Mouse (Mus musculus) mouse embryonic stem cell (cell line): ENCODE data around the gene Uba6.

ENCODE experiments used
- in situ Hi-C, 2 experiments: fragments of 300-500 bp; cut with MboI; formaldehyde crosslinking; loops; 1 replicate in 1 of 2; 3 replicates in 1 of 2; pipeline ENCODE4 v1.14.3; 2019 to 2020; ENCODE audit warnings: low sequenced_read_pairs in 2 of 2, low pct_unique_long_range_greater_than_20kb in 1 of 2, mixed read lengths in 1 of 2; ENCODE audit not compliant: unreplicated experiment in 1 of 2

Uba6 gene

GRCm38 (mm10) chr5:86172449-86173161 lies at the start of gene Uba6:
Uba6 (minus strand) TSS chr5:86172803.
- in situ Hi-C loops: no loop called here

- in situ Hi-C loops: loop anchor here (10.0 to 25.0 kb wide), 4 partner anchors 147 to 614 kb away; partner anchors contain the start of gene Ythdc1 (in 1 of the 2)
Observed at GRCm38 (mm10) chr5:86197801-86198200, 25.2 kb upstream of the Uba6 start, which contains the start of gene Gnrhr. Gnrhr (minus strand) TSS chr5:86197901.

- in situ Hi-C loops: loop anchor here (10.0 to 25.0 kb wide), 4 partner anchors 153 to 621 kb away; partner anchors contain the start of gene Ythdc1 (in 1 of the 2)
Observed at GRCm38 (mm10) chr5:86191356-86191755, 18.8 kb upstream of the Uba6 start.

GRCm38 (mm10) chr5:86190770-86191169 lies 18.2 kb upstream of the Uba6 start:
- in situ Hi-C loops: loop anchor here (10.0 to 25.0 kb wide), 4 partner anchors 154 to 622 kb away; partner anchors contain the start of gene Ythdc1 (in 1 of the 2)

DNA sequence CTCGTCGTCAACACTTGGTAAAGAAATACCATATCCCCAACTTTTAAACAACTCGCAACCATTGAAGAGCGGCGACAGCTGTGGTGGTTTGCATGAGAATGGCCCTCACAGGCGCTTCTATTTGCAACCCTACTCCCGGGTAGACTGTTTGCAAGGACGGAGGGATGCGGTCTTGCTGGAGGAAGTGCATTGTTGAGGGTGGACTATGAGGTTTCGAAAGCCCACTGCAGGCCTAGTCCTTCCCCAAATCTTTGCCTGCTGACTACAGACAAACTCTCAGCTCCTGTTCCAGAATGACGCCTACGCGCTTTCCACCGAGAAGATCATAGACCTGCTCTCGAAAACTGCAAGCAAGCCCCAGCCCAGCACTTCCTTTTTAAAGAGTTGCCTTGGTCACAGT lies 17.7 kb upstream of the Uba6 start:
- in situ Hi-C loops: loop anchor here (10.0 to 25.0 kb wide), 4 partner anchors 155 to 622 kb away; partner anchors contain the start of gene Ythdc1 (in 1 of the 2)

- in situ Hi-C loops: loop anchor here (25.0 kb wide), 2 partner anchors 600 to 625 kb away; partner anchors contain the start of gene Ythdc1 (in 1 of the 2)
Observed at GRCm38 (mm10) chr5:86187441-86187840, 14.8 kb upstream of the Uba6 start.

DNA sequence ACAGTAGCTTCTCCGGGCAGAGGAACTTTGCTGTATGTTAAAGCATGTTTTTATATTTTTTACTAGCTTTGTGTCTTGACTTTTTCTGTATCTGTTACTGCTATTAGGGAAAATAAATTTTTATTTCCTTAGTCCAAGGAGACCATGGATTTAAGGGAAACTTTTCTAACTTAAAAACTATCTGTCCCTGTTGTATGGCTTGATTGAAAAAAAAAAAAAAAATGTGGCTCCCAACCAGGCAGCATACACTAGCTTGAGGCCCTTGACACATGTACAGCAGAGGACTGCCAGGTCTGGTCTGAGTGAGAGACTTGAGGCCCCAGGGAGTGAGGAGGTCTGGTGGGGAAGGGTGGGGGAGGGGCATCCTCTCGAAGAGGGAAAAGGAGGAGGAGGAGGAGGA lies 1.2 kb upstream of the Uba6 start:
- in situ Hi-C loops: no loop called here

- in situ Hi-C loops: no loop called here
Observed at GRCm38 (mm10) chr5:86172088-86172448, 535 bp downstream of the Uba6 start.

DNA sequence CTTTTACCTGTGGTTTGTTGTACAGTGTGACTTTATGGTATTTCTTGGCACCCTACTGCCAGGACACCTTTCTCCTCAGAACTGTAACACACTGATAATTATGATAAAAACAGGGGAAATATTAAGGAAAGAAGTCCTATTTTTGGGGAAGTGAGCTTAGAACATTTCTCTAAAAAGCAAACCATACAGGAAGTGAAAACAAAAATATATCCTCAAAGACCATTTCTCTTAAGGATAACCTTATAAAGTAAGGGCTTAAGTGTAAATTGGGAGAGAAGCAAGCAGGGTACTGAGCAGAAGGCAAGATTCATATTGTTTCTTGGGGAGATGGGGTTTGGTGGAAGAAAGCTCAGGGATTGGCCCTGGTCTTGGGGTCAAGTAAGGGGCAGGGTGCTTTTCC lies 42.8 kb downstream of the Uba6 start:
- in situ Hi-C loops: no loop called here

DNA sequence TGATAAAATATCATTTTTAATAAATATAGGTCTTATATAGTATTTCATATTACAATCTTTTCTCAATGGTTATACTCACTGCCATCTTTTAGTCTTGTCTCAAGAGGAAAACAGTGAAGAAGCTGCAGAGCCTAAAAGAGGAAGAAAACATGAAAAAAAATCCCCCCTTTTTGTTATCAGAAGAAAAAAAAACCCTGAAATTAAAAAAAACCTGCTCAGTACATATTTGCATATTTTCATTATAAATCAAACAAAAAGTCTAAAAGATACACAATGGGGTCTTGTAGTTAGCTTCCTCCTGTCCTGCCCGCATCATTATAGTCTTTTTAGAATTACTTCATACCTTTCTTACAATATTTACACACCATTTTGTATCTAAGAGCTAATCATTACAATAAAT lies 43.9 kb downstream of the Uba6 start:
- in situ Hi-C loops: no loop called here

GRCm38 (mm10) chr5:86118457-86119094 lies 54.0 kb downstream of the Uba6 start:
- in situ Hi-C loops: no loop called here

DNA sequence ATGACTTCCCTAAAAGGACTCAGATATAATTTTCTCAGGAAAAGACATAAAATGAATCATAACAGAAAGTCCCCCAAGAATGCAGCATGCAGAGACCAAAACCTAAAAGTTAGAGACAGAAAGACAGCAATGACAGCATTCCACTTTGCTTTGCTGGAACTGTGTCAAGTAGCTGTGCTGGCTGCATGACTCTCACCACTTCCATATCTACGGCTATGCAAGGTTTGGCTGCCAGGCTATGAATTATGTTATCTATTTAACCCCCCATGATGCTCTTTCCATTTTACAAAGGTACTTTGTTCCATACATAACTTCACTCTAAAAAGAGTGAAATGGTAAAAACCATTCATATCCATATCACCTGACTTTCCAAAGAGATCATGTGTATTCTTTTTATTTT lies 58.6 kb downstream of the Uba6 start:
- in situ Hi-C loops: no loop called here

- in situ Hi-C loops: no loop called here
Observed at GRCm38 (mm10) chr5:86113037-86113436, 59.6 kb downstream of the Uba6 start.

GRCm38 (mm10) chr5:86111074-86111473 lies 61.5 kb downstream of the Uba6 start:
- in situ Hi-C loops: no loop called here

- in situ Hi-C loops: no loop called here
Observed at GRCm38 (mm10) chr5:86106610-86107009, 66.0 kb downstream of the Uba6 start.

- in situ Hi-C loops: no loop called here
Observed at GRCm38 (mm10) chr5:86102176-86102575, 70.4 kb downstream of the Uba6 start.

DNA sequence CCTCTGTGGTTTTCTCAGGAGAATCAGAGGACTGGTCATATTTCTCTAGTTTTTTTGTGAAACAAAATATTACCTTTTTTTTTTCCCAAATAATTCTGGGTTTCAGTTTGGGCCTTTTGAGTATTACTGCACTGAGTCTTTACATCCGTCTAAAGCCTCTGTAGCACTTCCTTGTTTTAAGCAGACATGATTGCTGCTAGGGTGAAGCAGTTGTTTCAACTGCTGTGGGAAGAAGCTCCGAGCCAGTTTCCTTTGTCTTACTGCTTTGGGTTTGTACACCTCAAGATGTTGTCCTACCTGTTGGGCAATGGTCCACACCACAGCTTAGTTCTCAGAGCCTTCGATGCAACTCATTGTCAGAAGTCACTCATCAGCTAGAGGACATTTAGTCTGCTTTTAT lies 72.0 kb downstream of the Uba6 start:
- in situ Hi-C loops: no loop called here

- in situ Hi-C loops: no loop called here
Observed at GRCm38 (mm10) chr5:86098988-86099387, 73.6 kb downstream of the Uba6 start.

- in situ Hi-C loops: no loop called here
Observed at GRCm38 (mm10) chr5:86094754-86095153, 77.8 kb downstream of the Uba6 start.

- in situ Hi-C loops: no loop called here
Observed at GRCm38 (mm10) chr5:86086751-86087150, 85.9 kb downstream of the Uba6 start.
